Mouse (Mus musculus) urinary bladder, postnatal 14 days (tissue): ENCODE data around the gene Ica1.

Experiments used
- DNase-seq: peaks from one replicate; pipeline ENCODE4 v3.0.0; 2021; ENCODE audit warnings: low spot score

The Ica1 gene

DNA sequence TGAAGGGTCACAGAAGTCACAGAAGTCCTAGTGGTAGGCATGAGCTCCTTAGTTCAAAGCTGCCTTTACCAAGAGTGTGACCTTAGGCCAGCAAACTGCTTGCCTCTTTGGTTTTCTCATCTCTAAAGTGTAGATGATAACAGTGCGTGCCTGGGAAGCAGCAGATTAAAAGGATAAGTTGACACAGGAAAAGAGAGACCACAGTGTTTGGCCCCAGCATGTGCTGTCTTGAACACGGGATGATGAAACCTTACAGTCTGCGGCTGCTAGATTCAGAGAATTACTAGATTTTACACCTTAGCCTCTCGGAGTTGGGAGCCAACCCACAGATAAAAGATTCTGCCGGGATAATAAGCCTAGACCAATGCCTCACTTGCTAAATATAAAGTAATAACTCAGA lies 137.4 kb downstream of the Ica1 start:
- DNase-seq: no peak

DNA sequence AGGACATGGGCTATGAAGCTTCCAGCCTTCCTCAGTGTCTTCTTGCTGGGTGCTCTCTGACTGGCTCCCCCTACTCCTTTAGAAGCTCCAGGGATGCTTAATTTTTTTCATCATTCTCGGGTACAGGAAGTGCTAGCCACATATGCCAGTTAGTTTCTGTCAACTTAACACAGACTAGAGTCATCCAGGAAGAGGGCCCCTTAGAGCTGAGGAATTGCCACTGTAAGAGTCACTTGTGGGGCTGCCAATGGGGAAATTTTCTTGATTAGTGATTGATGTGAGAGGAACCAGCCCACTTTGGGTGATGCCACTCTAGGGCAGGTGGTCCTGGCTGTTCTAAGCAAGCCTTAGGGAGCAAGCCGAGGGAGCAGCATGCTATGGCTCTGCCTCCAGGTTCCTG lies 138.8 kb downstream of the Ica1 start:
- no peak for DNase-seq

DNA sequence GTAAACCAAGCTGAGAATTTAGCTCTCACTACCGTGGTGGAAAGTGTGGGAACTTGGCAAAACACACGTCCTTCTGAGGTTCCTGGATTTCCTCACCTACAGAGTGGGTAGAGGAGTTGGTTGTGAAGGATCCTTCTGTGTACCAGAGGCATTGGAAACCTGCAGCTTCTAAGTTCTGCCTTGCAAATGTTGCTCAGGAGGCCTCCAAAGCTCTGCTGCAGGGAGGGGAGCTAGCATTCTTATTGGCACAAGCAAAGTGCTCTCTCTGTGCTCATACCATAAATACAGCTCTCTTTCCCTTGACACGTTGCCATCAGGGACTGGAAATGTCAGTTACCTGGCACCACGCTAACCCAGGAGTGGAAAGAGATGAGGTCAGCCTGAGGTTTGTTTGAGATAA lies 139.4 kb downstream of the Ica1 start:
- no peak for DNase-seq

DNA sequence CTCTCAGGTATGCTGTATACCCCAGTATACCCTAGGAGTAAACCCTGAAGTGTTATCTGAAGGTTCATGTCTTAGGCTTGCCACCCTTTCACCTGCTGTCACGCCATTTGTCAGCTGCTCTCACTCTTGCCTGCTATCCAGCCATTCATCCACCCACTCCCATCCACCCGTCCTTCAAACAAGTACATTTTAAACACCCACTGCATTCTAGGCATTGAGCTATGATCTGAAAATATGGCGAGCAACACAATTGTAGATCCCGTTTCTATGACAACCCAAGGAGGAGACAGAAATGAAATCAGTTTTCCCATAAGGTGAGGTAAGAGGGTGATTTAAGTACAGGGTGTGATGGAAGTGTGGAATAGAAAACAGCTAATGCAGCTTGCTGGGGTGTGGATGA lies 140.2 kb downstream of the Ica1 start:
- DNase-seq: no peak

DNA sequence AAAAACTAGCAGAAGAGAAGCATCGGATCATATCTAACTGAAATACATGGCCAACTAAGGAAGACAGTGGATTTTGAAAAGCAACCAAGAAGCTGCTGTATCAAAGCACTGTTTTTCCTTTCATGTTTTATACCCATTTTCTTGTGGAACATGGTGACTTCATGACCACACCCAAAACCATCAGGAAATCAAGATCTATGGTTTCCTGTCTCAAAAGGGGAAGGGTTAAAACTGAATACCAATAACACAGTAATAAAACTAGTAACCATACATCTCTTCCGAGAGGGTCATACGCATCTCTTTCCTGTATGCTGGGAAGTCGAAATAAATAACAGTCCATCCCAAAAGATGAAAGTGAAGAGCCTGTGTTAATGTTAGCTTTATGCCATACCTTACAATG lies 145.6 kb downstream of the Ica1 start:
- no peak for DNase-seq

DNA sequence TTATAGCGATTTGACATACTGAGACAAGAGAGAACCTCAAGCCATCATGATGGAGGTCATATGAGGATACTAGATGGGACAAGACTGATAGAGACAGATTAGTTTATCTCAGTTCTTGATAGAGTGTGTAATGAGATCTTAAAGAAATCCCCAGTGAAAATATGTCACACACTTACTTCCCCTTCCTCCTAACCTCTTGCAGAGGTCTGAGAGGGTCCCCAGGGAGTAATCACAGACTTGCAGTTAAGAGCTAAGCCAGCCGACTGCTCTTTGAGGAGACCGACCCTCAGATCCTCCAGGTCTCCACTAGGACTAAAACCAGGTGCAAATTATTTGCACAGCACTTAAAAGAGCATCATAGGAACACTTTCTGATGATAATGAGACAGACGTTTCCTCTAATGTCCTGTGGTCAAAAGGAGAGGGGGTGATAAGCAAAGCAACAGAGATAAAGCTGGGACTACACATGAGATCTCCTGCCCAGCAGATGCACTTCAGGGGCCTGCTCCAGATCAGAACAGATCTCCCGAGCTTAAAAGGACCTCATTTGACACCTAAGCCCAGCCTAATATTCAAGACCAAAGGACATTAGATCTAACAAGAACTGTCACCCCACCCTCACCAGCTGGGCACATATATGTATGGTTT lies 146.2 kb downstream of the Ica1 start:
- no peak for DNase-seq

DNA sequence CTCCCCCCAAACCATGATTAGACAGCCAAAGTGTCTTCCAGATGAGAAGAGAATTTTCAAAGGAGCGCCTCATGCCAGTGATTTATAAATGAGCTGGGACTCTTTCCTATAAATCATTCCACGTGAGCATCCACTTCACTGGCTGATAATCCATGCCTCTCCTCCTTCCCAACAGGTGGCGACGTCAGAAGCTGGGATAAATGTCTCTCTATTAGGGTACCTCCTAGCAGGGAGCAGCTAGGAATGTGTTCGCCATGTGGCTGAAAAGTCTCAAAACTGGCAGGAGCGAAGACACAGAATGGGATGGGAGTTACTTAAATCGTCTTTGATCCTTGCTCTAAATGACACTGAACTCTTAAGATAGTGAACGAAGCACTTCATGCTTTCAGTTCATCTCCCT lies 146.9 kb downstream of the Ica1 start:
- no peak for DNase-seq

DNA sequence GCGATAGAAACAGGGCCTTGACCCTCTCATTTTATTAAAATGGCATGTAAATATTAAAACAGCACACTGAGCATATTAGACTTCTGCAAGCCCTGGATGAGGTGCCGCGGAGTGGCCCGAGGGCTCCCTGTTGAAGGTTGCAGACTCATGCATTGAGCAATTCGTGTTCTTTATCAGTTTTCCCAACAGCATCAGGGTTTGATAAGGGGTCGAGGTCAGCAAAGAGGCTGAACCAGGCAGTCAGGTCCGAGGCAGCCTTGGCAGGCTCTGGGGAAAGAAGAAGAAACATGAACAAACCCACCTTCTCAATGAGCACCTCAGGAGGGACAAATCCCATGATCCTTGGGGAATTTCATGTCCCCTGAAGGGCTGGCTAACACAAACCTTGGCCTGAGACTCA lies 147.8 kb downstream of the Ica1 start:
- DNase-seq: no peak

DNA sequence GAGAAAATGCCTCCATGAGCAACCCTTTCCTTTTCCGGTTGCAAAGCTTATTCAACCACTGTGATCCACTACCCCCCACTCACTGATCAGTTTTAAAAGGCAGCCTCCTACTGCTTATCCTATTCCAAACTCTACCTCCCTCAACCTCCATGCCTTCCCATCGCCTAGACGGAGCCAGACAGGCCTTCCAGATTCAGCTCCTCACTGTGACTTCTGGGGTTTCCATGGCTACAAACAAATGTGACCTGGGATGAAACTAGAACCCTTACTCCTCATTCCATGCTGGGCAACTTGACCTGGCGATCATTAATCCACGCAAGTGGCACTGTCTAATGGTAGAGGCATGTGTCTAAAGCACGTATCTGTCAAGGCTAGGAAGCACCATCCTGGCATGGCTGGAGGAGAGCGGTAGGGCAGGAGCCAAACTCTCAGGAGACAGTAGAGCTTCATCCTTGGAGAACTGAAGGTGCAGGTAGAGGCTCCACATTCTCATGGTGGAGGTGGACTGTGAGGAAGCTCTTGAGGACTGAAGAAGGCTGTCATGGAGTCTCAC lies 149.5 kb downstream of the Ica1 start:
- no peak for DNase-seq

DNA sequence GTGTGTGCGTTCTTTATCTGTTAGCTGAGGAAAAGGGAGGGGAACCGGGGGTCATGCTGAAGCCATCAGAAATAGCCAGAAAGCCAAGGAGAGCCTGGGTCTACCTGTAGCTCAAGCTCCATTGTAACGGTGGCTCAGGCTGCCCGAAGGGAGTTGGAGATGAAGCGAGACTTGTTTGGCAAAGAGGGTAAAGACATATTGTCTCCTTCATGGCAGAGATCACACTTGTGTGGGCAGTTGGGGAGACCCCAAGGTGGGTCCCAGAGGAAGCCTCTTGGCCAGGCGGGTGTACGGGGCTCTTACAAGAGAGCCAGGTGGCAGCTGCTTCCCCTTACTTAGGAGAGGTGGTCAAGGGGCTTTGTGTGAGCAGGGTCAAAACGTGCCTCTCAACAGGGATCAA lies 150.1 kb downstream of the Ica1 start:
- no peak for DNase-seq

DNA sequence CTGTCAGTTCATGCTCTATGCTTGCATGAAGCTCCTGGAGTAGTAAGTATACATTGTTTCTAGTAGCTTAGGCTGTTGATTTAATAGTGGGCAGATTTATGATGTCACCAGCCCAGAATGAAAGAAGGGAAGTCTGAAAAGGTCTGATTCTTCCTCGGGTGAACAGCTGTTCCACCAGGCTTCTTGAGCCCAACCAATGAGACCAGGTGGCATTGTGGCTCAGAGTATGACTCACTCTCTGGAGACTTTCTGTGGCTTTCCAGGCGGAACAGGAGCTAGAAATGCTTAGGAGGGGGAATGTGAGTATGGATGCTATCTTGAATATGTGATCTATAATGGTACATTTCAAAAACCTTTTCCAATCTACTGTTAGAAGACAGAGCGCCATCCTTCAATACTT lies 155.2 kb downstream of the Ica1 start:
- DNase-seq: no peak

DNA sequence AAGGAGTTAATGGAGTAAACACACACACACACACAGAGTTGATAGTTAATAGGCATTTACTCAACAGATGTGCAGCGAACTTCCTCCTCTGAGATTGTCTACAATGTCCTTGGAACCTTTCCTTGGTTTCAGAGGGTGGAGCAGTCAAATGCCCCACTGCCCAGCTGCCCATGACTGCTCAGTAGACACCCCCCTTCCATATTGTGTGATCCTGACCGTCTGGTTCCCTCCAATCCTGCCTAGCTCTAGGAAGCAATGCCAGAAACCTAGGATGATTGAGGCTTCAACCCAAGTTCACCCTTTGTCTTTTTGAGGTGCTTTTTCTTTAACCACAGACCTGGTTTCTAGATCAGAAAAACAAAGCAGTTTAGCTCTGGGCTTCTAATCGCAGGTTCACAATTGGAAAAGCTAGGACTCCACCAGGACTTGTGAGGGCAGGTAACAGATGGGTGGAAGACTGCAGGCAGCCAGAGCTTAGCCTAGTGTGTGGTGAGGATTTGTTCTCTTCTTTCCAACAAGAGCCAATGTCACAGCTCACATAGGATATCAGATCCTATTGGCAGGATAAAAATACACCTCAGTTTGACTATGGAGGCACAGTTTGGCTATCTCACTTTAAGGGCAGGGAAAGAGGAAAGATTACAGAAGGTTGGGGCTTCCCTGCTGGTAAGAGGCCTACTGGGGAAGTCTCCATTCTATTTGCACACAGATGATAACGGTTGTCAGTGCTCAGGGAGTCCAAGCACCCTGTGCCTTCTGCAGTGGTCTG lies 158.5 kb downstream of the Ica1 start:
- no peak for DNase-seq

DNA sequence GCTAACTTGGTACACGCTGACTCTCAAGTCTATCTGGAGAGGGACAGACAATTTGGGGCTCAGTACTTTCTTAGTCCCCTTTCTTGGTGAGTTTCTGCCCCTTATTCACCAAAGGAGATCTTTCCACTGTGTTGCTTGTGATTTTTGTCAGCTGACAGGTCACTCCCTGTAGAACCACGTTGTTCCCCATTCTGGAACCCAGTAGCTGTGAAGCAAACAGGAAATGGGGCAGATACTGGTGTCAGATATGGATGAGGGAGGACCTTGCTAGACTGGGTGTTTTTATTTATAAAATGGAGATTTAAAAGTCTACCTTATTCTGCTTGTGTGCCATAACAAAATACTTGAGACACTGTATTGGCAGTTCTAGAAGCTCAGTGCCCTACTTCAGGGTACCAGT lies 160.9 kb downstream of the Ica1 start:
- DNase-seq: no peak

DNA sequence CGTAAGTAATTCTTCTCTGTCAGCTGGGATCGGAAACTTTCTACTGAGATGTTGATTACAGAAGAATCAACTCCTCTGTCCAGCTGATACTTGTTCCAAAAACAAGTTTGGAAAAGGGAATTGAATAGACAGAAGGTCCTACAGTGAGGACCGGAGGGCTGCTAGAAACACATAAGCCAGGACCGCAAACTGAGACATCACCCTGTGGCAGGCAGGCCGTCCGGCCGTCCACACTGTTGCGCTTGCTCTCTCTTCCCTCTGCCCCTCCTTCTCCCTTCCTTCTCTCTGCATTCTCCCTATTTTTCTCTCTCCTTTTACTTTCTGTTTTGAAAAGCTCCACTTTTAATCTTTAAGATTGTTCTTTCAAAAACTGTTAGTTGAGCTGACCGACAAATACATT lies 186.6 kb downstream of the Ica1 start:
- DNase-seq: no peak

DNA sequence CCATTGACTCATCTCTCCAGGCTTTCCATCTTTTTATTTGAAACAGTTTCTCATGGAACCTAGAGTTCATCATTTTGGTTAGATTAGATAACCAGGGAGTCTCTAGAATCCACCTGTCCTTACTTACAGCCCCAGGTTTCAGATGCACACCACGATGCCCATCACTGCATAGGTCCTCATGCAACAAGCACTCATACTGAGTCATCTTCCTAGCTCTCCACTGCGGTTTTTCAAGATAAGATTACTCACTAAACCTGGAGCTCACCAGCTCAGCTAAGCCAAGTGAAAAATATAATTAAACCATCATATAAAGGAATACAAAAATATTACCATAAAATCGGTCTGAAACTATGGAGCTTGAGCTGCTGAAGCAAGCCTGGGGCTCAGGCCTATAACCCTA lies 194.4 kb downstream of the Ica1 start:
- no peak for DNase-seq

DNA sequence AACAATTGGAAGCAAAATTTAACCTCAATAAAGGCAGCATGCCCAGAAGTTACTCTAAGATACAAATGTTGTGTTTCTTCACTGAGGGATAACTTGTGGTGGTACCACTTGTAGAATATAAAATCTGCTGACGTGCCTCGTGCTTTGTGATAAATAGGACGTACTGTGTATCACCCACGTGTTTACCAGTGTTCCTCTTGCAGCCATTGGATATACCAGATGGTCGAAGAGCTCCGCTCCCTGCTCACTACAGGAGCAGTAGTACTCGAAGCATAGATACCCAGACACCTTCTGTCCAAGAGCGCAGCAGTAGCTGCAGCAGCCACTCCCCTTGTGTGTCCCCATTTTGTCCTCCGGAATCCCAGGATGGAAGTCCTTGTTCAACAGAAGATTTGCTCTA lies 195.9 kb downstream of the Ica1 start:
- no peak for DNase-seq
